Mouse (Mus musculus) kidney, postnatal 0 days (tissue): ENCODE data around the gene Lrrc8a. TPM values are rescaled to one million over a fixed set of nuclear protein-coding genes. Genes with fewer than 3 reads are reported as not detected.

ENCODE experiments used
- ATAC-seq: fragments of 200-750 bp; cut with Nextera tagmentation; replicated peaks from 2 replicates; pipeline ENCODE4 v1.8.0; 2017; ENCODE audit warnings: low read depth, moderate number of reproducible peaks, moderate TSS enrichment, moderate library complexity; ENCODE audit not compliant: low FRiP score
- DNase-seq: peaks from one replicate; pipeline ENCODE4 v3.0.0-alpha.2; 2016; ENCODE audit warnings: low spot score
- H3K27ac ChIP-seq: fragments of 300-500 bp; sonication (generic); 2 replicates; pipeline ENCODE4 v1.5.1; 2014; ENCODE audit warnings: mild to moderate bottlenecking
- H3K27me3 ChIP-seq: fragments of 300-500 bp; sonication (generic); 2 replicates; pipeline ENCODE4 v1.6.1; 2014; ENCODE audit warnings: low read length, mixed read lengths; ENCODE audit not compliant: insufficient read depth
- H3K36me3 ChIP-seq: fragments of 300-500 bp; sonication (generic); 2 replicates; pipeline ENCODE4 v1.6.1; 2014; ENCODE audit warnings: low read length, mixed read lengths; ENCODE audit not compliant: insufficient read depth
- H3K4me1 ChIP-seq: fragments of 300-500 bp; sonication (generic); replicated peaks from 2 replicates; pipeline ENCODE4 v1.6.1; 2014; ENCODE audit warnings: antibody characterized with exemption, low read length, mixed read lengths; ENCODE audit not compliant: insufficient read depth
- H3K4me2 ChIP-seq: fragments of 300-500 bp; sonication (generic); 2 replicates; pipeline ENCODE4 v1.6.1; 2014; ENCODE audit warnings: mild to moderate bottlenecking, low read length, moderate library complexity, mixed read lengths
- H3K4me3 ChIP-seq: fragments of 300-500 bp; sonication (generic); replicated peaks from 2 replicates; pipeline ENCODE4 v1.5.1; 2014; ENCODE audit warnings: low read depth, low read length
- H3K9ac ChIP-seq: fragments of 300-500 bp; sonication (generic); 2 replicates; pipeline ENCODE4 v1.6.1; 2014; ENCODE audit warnings: low read depth, low read length
- H3K9me3 ChIP-seq: fragments of 300-500 bp; sonication (generic); replicated peaks from 2 replicates; pipeline ENCODE4 v1.6.1; 2016; ENCODE audit warnings: low read length, inconsistent platforms, mixed read lengths
- CTCF ChIP-seq: IDR thresholded peaks from 2 replicates; pipeline ENCODE4 v1.5.1; 2016; ENCODE audit warnings: antibody characterized with exemption, low read depth, mild to moderate bottlenecking, moderate library complexity
- WGBS: fragments of 180-500 bp; shearing (Covaris S2); extraction: QIAGEN DNeasy Blood & Tissue Kit; methylation state at CpG from one replicate; pipeline ENCODE4 v1.1.7; 2014; 5-methylcytosine and 5-hydroxymethylcytosine counted together
- polyA plus RNA-seq: library from polyadenylated mRNA; unstranded; fragments of >200 nt; fragmentation: Nextera tagmentation; extraction: Ambion mirVana; gene quantifications from 2 replicates; pipeline ENCODE4 v1.2.1, GENCODE M21; 2015

Lrrc8a gene
- polyA plus RNA-seq, 1 experiment from 2014 or later, result 50.2 TPM

GRCm38 (mm10) chr2:30306087-30306486 is 68.6 kb downstream of the Lrrc8a start:
- no peaks in the 10 kb centered on the region for H3K27me3 ChIP-seq
- H3K36me3 ChIP-seq, result peaks cover 71% of the 10 kb centered on the region
- ATAC-seq, result no peak
- no peak for DNase-seq
- TF ChIP-seq CTCF, result no peak
- 92% methylated on average over 7 of the region's 7 CpGs for WGBS
- H3K9ac ChIP-seq, result no peak overlapping the region
- H3K9me3 ChIP-seq, result no peaks in the 10 kb centered on the region
- no peak overlapping the region for H3K4me2 ChIP-seq
- no peak overlapping the region for H3K4me3 ChIP-seq
- no peak overlapping the region for H3K27ac ChIP-seq
- H3K4me1 ChIP-seq, result no peaks in the 10 kb centered on the region

DNA sequence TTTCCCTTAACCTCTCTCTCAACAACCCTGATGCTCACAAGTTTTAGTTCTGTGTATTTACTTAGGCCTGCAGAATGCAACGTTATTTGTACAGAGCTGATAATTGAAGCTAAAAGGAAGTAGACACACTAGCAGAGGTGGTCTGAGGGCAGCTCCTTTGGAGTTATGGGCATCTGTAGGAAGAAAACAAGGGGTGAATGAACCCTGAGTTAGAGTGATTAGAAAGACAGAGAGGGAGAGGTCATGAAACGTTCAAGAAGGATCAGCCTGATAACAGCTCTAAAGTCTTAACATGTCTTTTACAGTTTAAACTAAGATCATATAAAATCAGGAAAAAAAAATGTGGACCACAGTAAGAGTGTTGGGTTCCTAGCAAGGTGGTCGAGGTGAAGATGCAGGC is 71.8 kb downstream of the Lrrc8a start:
- Histone ChIP-seq H3K36me3 (peaks cover 64% of the 10 kb centered on the region), H3K9ac (no peak overlapping the region), H3K27me3 (no peaks in the 10 kb centered on the region), H3K9me3 (no peaks in the 10 kb centered on the region), H3K4me2 (no peak overlapping the region), H3K27ac (no peak overlapping the region), H3K4me1 (no peaks in the 10 kb centered on the region), H3K4me3 (no peak overlapping the region)
- WGBS, result 90% methylated on average over 3 of the region's 3 CpGs
- TF ChIP-seq CTCF, result no peak
- DNase-seq, result no peak
- no peak for ATAC-seq

DNA sequence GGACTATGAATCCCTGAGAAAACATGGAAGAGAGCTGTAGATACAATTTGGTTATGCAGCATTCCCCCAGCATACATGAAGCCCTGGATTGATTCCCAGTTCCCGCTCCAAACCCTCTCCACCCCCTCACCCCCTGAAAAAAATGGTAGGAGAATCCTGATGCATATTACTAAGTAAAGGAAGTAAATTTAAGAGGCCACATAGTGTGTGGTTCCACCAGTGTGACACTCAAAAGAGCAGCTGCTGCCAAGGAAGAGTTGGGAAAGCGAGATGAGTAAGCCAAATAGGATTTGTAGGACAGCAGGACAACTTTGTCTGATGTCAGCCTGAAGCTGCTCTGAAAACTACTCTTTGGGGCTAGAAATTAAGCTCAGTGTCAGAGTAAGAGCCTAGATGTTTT is 74.0 kb downstream of the Lrrc8a start:
- Histone ChIP-seq H3K36me3 (peaks cover 70% of the 10 kb centered on the region), H3K9ac (no peak overlapping the region), H3K4me1 (no peaks in the 10 kb centered on the region), H3K9me3 (no peaks in the 10 kb centered on the region), H3K27me3 (no peaks in the 10 kb centered on the region), H3K4me2 (no peak overlapping the region), H3K4me3 (no peak overlapping the region), H3K27ac (no peak overlapping the region)
- ATAC-seq (no peak), DNase-seq (no peak)
- 86% methylated on average over 2 of the region's 2 CpGs for WGBS
- TF ChIP-seq CTCF, result no peak

Other genes starting within 250 kb of the Lrrc8a start
- 26.2 and 29.1 TPM in 2 replicates for gene Wdr34, start 188.8 kb upstream of the Lrrc8a start, polyA plus RNA-seq
- gene Set, start 180.3 kb upstream of the Lrrc8a start, polyA plus RNA-seq, result 411 and 412 TPM in 2 replicates
- gene Pkn3, start 160.0 kb upstream of the Lrrc8a start, polyA plus RNA-seq, result 5.7 and 6.4 TPM in 2 replicates
- gene Zdhhc12, start 144.1 kb upstream of the Lrrc8a start, polyA plus RNA-seq, result 31.8 and 37.0 TPM in 2 replicates
- gene Zer1, start 113.1 kb upstream of the Lrrc8a start, polyA plus RNA-seq, result 4.4 and 4.9 TPM in 2 replicates
- 6.4 and 6.6 TPM in 2 replicates for gene Tbc1d13, start 104.0 kb upstream of the Lrrc8a start, polyA plus RNA-seq
- gene Endog, start 66.2 kb upstream of the Lrrc8a start, polyA plus RNA-seq, result 53.5 and 58.2 TPM in 2 replicates
- 41.8 and 44.7 TPM in 2 replicates for gene Spout1, start 59.3 kb upstream of the Lrrc8a start, polyA plus RNA-seq
- gene Kyat1, start 31.9 kb upstream of the Lrrc8a start, polyA plus RNA-seq, result 22.7 and 22.9 TPM in 2 replicates
- gene Gm28035, start 2.9 kb downstream of the Lrrc8a start, polyA plus RNA-seq, result 0.20 and 0.29 TPM in 2 replicates
- 18.9 and 19.2 TPM in 2 replicates for gene Phyhd1, start 28.5 kb downstream of the Lrrc8a start, polyA plus RNA-seq
- gene Gm28038, start 43.3 kb downstream of the Lrrc8a start, polyA plus RNA-seq, result not detected in 2 replicates
- 33.8 and 36.3 TPM in 2 replicates for gene Dolk, start 48.6 kb downstream of the Lrrc8a start, polyA plus RNA-seq
- gene Nup188, start 48.7 kb downstream of the Lrrc8a start, polyA plus RNA-seq, result 17.3 and 17.5 TPM in 2 replicates
- gene Sh3glb2, start 121.6 kb downstream of the Lrrc8a start, polyA plus RNA-seq, result 65.1 and 66.4 TPM in 2 replicates
- gene Miga2, start 126.5 kb downstream of the Lrrc8a start, polyA plus RNA-seq, result 22.2 and 22.8 TPM in 2 replicates
- gene Dolpp1, start 154.5 kb downstream of the Lrrc8a start, polyA plus RNA-seq, result 23.4 and 24.5 TPM in 2 replicates
- gene Crat, start 178.1 kb downstream of the Lrrc8a start, polyA plus RNA-seq, result 42.9 and 49.2 TPM in 2 replicates
- 131 and 142 TPM in 2 replicates for gene Ptpa, start 178.3 kb downstream of the Lrrc8a start, polyA plus RNA-seq
- 3.5 and 8.1 TPM in 2 replicates for gene Ier5l, start 236.5 kb downstream of the Lrrc8a start, polyA plus RNA-seq